Mouse (Mus musculus) limb, embryonic 13.5 days (tissue): Measurements from ENCODE around the gene Ddn. TPM values are rescaled to one million over a fixed set of nuclear protein-coding genes. Genes with fewer than 3 reads are reported as not detected.

ENCODE experiments used
- ATAC-seq: fragments of 200-750 bp; cut with Nextera tagmentation; 2 replicates; pipeline ENCODE4 v1.8.0; 2017; ENCODE audit warnings: low read depth, moderate number of reproducible peaks, moderate TSS enrichment; ENCODE audit not compliant: low FRiP score
- H3K27ac ChIP-seq: fragments of 300-500 bp; sonication (generic); 2 replicates; pipeline ENCODE4 v1.5.1; 2015; ENCODE audit warnings: inconsistent platforms, mild to moderate bottlenecking, moderate library complexity
- H3K27me3 ChIP-seq: fragments of 300-500 bp; sonication (generic); 2 replicates; pipeline ENCODE4 v1.6.1; 2015; ENCODE audit warnings: mild to moderate bottlenecking, inconsistent platforms
- H3K36me3 ChIP-seq: fragments of 300-500 bp; sonication (generic); 2 replicates; pipeline ENCODE4 v1.6.1; 2015; ENCODE audit warnings: inconsistent platforms, mild to moderate bottlenecking, moderate library complexity
- H3K4me1 ChIP-seq: fragments of 300-500 bp; sonication (generic); 2 replicates; pipeline ENCODE4 v1.6.1; 2015; ENCODE audit warnings: inconsistent platforms
- H3K4me2 ChIP-seq: fragments of 300-500 bp; sonication (generic); replicated peaks from 2 replicates; pipeline ENCODE4 v1.6.1; 2015; ENCODE audit warnings: inconsistent platforms, mild to moderate bottlenecking, moderate library complexity
- H3K4me3 ChIP-seq: fragments of 300-500 bp; sonication (generic); 2 replicates; pipeline ENCODE4 v1.5.1; 2015; ENCODE audit warnings: moderate library complexity, mild to moderate bottlenecking, inconsistent platforms
- H3K9ac ChIP-seq: fragments of 300-500 bp; sonication (generic); 2 replicates; pipeline ENCODE4 v1.6.1; 2015; ENCODE audit warnings: mild to moderate bottlenecking, inconsistent platforms
- H3K9me3 ChIP-seq: fragments of 300-500 bp; sonication (generic); 2 replicates; pipeline ENCODE4 v1.6.1; 2016; ENCODE audit warnings: inconsistent platforms
- WGBS: fragments of 180-500 bp; shearing (Covaris S2); methylation state at CpG from one replicate; pipeline ENCODE4 v1.1.7; 2015; 5-methylcytosine and 5-hydroxymethylcytosine counted together
- polyA plus RNA-seq: library from polyadenylated mRNA; unstranded; fragments of >200 nt; fragmentation: Nextera tagmentation; extraction: Ambion mirVana; gene quantifications from 2 replicates; pipeline ENCODE4 v1.2.1, GENCODE M21; 2015

Ddn gene
- polyA plus RNA-seq, 1 experiment from 2014 or later = 0.05 TPM

GRCm38 (mm10) chr15:98790761-98791160 lies 18.5 kb downstream of the Ddn start:
- peak overlapping the region; percentile 40 for H3K4me3 ChIP-seq

GRCm38 (mm10) chr15:98789661-98790535 lies 19.4 kb downstream of the Ddn start, which contains the start of gene Wnt1:
Wnt1 (plus strand) TSS chr15:98789857.
- peaks cover 98% of the 10 kb centered on the region for H3K27me3 ChIP-seq
- H3K9me3 ChIP-seq = peaks cover 5% of the 10 kb centered on the region; the same call in 1 of the 2 replicates
- WGBS = 4% methylated on average over 51 of the region's 51 CpGs
- H3K4me1 ChIP-seq = peaks cover 33% of the 10 kb centered on the region
- no peaks in the 10 kb centered on the region for H3K36me3 ChIP-seq
- H3K4me2 ChIP-seq = peak within 1 kb of the TSS; percentile 49
- ATAC-seq = no peak
- peak within 1 kb of the TSS; percentile 39 for H3K9ac ChIP-seq
- no peak within 1 kb of the TSS for H3K27ac ChIP-seq
- H3K4me3 ChIP-seq = peak within 1 kb of the TSS; percentile 40

More at GRCm38 (mm10) chr15:98790761-98791160, 18.5 kb downstream of the Ddn start:
- Histone ChIP-seq H3K4me1 (peaks cover 33% of the 10 kb centered on the region), H3K9ac (peak overlapping the region; percentile 39), H3K27ac (no peak overlapping the region), H3K4me2 (peak overlapping the region; percentile 49), H3K27me3 (peaks cover 98% of the 10 kb centered on the region), H3K36me3 (no peaks in the 10 kb centered on the region), H3K9me3 (peaks cover 2% of the 10 kb centered on the region; the same call in 1 of the 2 replicates)
- under 1% methylated on average over 23 of the region's 23 CpGs for WGBS
- ATAC-seq = no peak

- no peak for ATAC-seq
- H3K27me3 ChIP-seq = peaks cover 95% of the 10 kb centered on the region
- H3K4me1 ChIP-seq = peaks cover 33% of the 10 kb centered on the region
- peak overlapping the region; percentile 39 for H3K4me2 ChIP-seq
- peak overlapping the region; percentile 21 for H3K4me3 ChIP-seq
- peaks cover 5% of the 10 kb centered on the region; the same call in 1 of the 2 replicates for H3K9me3 ChIP-seq
- H3K27ac ChIP-seq = no peak overlapping the region
- no peak overlapping the region; the same call in 1 of the 2 replicates for H3K9ac ChIP-seq
- no peaks in the 10 kb centered on the region for H3K36me3 ChIP-seq
- WGBS = 12% methylated on average over 24 of the region's 24 CpGs
These were observed 20.2 kb downstream of the Ddn start for GRCm38 (mm10) chr15:98788972-98789660.

GRCm38 (mm10) chr15:98787930-98788329 lies 21.4 kb downstream of the Ddn start:
- Histone ChIP-seq H3K9ac (no peak overlapping the region), H3K4me2 (no peak overlapping the region), H3K27me3 (peaks cover 91% of the 10 kb centered on the region), H3K4me3 (no peak overlapping the region), H3K4me1 (peaks cover 28% of the 10 kb centered on the region), H3K27ac (no peak overlapping the region), H3K36me3 (no peaks in the 10 kb centered on the region), H3K9me3 (peaks cover 5% of the 10 kb centered on the region; the same call in 1 of the 2 replicates)
- WGBS = 25% methylated on average over 4 of the region's 4 CpGs
- no peak for ATAC-seq

GRCm38 (mm10) chr15:98785744-98786143 lies 23.5 kb downstream of the Ddn start:
- Histone ChIP-seq H3K9me3 (peaks cover 5% of the 10 kb centered on the region; the same call in 1 of the 2 replicates), H3K27me3 (peaks cover 89% of the 10 kb centered on the region), H3K4me2 (no peak overlapping the region), H3K4me1 (peaks cover 10% of the 10 kb centered on the region), H3K4me3 (no peak overlapping the region), H3K9ac (no peak overlapping the region), H3K36me3 (no peaks in the 10 kb centered on the region), H3K27ac (no peak overlapping the region)
- ATAC-seq = no peak
- WGBS = 34% methylated on average over 7 of the region's 7 CpGs

- H3K9ac ChIP-seq = no peak overlapping the region
- 28% methylated on average over 6 of the region's 6 CpGs for WGBS
These were observed 28.1 kb downstream of the Ddn start for GRCm38 (mm10) chr15:98781166-98781565.

GRCm38 (mm10) chr15:98780573-98780972 lies 28.7 kb downstream of the Ddn start:
- Histone ChIP-seq H3K4me3 (peak overlapping the region; percentile 2; the same call in 1 of the 2 replicates), H3K9ac (no peak overlapping the region)

More at GRCm38 (mm10) chr15:98781166-98781565, 28.1 kb downstream of the Ddn start:
- Histone ChIP-seq H3K4me1 (peaks cover 33% of the 10 kb centered on the region), H3K9me3 (peaks cover 5% of the 10 kb centered on the region; the same call in 1 of the 2 replicates), H3K27ac (no peak overlapping the region), H3K4me2 (no peak overlapping the region), H3K36me3 (no peaks in the 10 kb centered on the region), H3K27me3 (peaks cover 89% of the 10 kb centered on the region), H3K4me3 (no peak overlapping the region)
- no peak for ATAC-seq

GRCm38 (mm10) chr15:98780075-98780474 lies 29.2 kb downstream of the Ddn start:
- Histone ChIP-seq H3K4me2 (no peak overlapping the region), H3K27me3 (peaks cover 90% of the 10 kb centered on the region), H3K4me1 (peaks cover 43% of the 10 kb centered on the region), H3K36me3 (no peaks in the 10 kb centered on the region), H3K9ac (no peak overlapping the region), H3K9me3 (no peaks in the 10 kb centered on the region), H3K27ac (no peak overlapping the region), H3K4me3 (0 out of 2 replicates have a peak overlapping the region, but pooled peaks have one; percentile 2)
- ATAC-seq = no peak
- 1% methylated on average over 8 of the region's 8 CpGs for WGBS

More at GRCm38 (mm10) chr15:98780573-98780972, 28.7 kb downstream of the Ddn start:
- Histone ChIP-seq H3K9me3 (peaks cover 2% of the 10 kb centered on the region; the same call in 1 of the 2 replicates), H3K4me2 (no peak overlapping the region), H3K36me3 (no peaks in the 10 kb centered on the region), H3K27ac (no peak overlapping the region), H3K27me3 (peaks cover 90% of the 10 kb centered on the region), H3K4me1 (peaks cover 38% of the 10 kb centered on the region)
- WGBS = 5% methylated on average over 13 of the region's 13 CpGs
- peak; percentile 55; the same call in 1 of the 2 replicates for ATAC-seq

GRCm38 (mm10) chr15:98778806-98779205 lies 30.5 kb downstream of the Ddn start:
- WGBS = 4% methylated on average over 8 of the region's 11 CpGs
- no peak overlapping the region for H3K4me3 ChIP-seq
- peaks cover 51% of the 10 kb centered on the region for H3K4me1 ChIP-seq
- peaks cover 94% of the 10 kb centered on the region for H3K27me3 ChIP-seq
- no peaks in the 10 kb centered on the region for H3K9me3 ChIP-seq
- H3K27ac ChIP-seq = no peak overlapping the region
- H3K4me2 ChIP-seq = peak overlapping the region; percentile 57; the same call in 1 of the 2 replicates
- no peak for ATAC-seq
- H3K9ac ChIP-seq = no peak overlapping the region
- no peaks in the 10 kb centered on the region for H3K36me3 ChIP-seq

GRCm38 (mm10) chr15:98778191-98778770 lies 31.0 kb downstream of the Ddn start:
- Histone ChIP-seq H3K9me3 (no peaks in the 10 kb centered on the region), H3K4me2 (peak overlapping the region; percentile 57), H3K27ac (no peak overlapping the region), H3K9ac (0 out of 2 replicates have a peak overlapping the region, but pooled peaks have one; percentile 35), H3K4me1 (peaks cover 51% of the 10 kb centered on the region), H3K36me3 (no peaks in the 10 kb centered on the region), H3K4me3 (peak overlapping the region; percentile 38), H3K27me3 (peaks cover 98% of the 10 kb centered on the region)
- ATAC-seq = no peak
- 2% methylated on average over 24 of the region's 25 CpGs for WGBS

- Histone ChIP-seq H3K27ac (no peak within 1 kb of the TSS), H3K9me3 (no peaks in the 10 kb centered on the region), H3K27me3 (peaks cover 99% of the 10 kb centered on the region), H3K4me3 (peak within 1 kb of the TSS; percentile 38), H3K36me3 (no peaks in the 10 kb centered on the region), H3K4me1 (peaks cover 56% of the 10 kb centered on the region), H3K4me2 (peak within 1 kb of the TSS; percentile 57), H3K9ac (peak within 1 kb of the TSS; percentile 35; the same call in 1 of the 2 replicates)
- ATAC-seq = no peak
- under 1% methylated on average over 27 of the region's 33 CpGs for WGBS
These were observed 31.5 kb downstream of the Ddn start, which contains the start of gene Wnt10b for GRCm38 (mm10) chr15:98777762-98778161. Wnt10b (minus strand) TSS chr15:98778150.
